Mouse (Mus musculus) Muller cell, postnatal 12 days (primary cell): Measurements from ENCODE around the gene Tssk6.
A peak's percentile ranks its signal among the peaks of the same experiment; 100 is the strongest.

Experiments
- DNase-seq: peaks from one replicate; pipeline ENCODE4 v3.0.0-alpha.2; 2015; ENCODE audit errors: inconsistent ontology term

The Tssk6 gene

GRCm38 (mm10) chr8:69884141-69884540, 17.8 kb upstream of the Tssk6 start:
- DNase-seq, result no peak

DNA sequence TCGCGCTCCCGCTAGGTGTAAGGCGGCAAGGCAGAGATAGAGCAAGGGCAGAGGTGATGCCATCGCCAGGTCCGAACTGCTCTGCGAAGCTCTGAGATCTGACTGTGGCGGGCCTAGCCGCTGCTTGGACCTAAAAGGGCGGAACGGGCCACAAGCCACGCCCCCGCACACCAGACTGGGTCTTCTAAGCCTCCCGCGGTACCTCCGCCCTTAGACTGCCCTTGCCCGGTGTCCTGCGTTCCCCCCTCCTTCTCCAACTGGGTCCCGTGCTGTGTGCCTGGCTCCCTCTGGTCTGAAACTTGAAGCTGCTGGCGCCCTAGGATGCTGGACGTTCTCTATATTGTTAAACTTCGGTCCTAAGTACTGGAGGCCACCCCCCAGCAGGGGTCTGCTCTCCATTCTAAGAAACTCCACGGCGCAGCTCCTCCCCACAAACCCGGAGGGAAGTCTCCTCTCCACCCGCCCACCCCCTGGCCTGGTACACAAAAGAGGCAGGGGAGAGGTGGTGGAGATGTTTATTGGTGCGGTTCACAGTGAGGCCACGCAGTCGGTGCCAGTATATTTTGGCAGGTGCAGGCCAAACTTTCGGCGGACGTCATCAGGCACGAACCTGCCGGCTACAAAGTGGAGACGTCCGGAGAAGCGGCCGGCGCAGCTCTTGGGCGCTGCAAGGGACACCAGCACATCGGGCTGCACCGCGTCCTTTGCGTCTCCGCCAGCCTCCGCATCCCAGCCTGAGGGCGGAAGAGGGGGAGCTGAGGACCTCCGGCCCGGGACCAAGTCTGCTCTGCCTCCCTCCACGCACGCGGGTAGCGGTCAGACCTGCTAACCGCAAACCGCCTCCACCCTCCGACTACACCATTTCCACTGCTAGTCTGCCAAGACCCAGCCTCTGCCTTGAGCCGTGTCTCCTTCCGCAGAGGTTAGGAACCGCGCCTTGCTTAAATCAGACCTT, 14.4 kb upstream of the Tssk6 start, which contains the start of gene Cilp2:
TSS of gene Cilp2 (minus strand) at position 399 of the 955 bp plus-strand sequence.
- DNase-seq, result peak; percentile 64

DNA sequence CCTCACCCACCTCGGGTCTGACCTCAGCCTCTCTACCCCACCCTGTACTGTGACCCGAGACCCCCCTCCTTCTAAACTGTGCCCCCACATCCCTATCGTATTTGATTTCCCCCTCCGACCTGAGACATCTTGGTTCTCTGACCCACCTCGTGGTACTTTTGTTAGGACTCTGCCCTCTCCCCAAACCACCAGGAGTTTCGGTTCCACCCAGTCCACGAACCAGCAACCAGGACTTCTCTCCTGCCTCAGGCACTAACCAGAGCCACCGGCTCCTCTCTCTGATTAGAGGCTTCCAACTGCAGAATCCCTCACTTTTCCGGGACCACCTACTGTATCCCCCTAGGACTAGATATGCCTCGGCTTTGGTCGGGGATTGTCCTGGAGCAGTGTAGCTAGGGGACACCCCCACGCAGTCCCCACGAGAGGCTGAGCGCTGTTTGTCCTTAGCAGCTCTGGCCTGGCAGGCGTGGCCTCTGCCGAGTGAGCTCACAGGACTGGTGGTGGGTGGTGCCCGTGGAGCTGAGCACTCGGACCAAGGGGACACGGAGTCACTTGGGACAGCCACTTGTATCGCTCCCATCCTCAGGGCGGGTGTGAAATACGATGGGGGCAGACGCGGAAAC, 13.6 kb upstream of the Tssk6 start:
- DNase-seq, result peak; percentile 52

DNA sequence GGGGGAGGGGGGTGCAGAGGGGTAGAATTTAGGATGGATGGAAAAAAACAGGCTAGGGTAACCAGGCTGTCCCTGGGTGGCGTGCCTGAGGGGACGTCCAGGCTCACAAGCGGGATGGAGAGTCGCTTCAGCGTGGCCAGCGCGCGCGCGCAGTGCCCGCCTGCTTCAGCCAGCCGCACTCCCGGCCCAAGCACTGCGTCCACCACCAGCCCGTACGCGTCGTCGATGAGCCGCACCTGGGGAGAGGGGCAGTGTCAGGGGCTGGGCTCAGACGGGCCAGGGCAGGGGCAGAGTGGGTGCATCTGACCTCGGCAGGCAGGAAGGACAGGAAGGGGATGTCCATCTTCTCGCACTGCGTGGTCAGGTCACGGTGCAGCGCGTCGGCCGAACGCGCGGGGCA, 13.1 kb upstream of the Tssk6 start:
- DNase-seq, result no peak

DNA sequence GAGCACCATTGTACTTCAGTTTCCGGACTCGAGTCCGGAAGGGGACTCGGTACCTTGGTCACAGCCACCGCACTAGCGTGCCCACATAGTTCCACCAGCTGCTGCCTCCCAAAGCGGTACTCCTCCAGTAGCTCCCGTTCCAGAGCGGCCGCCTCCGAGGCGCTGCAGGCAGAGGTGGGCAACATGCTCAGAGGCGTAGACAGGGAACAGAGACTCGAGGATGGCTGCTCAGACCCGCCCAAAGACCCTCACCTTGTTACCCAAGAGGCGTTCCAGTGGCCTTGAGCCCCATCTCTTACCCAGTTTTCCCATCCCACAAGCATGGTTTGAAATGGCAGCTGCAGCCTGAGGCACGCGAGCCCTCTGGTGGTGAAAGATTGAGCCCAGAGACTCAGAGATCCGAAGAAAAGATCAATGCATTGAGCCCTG, 11.2 kb upstream of the Tssk6 start:
- DNase-seq, result peak; percentile 36

DNA sequence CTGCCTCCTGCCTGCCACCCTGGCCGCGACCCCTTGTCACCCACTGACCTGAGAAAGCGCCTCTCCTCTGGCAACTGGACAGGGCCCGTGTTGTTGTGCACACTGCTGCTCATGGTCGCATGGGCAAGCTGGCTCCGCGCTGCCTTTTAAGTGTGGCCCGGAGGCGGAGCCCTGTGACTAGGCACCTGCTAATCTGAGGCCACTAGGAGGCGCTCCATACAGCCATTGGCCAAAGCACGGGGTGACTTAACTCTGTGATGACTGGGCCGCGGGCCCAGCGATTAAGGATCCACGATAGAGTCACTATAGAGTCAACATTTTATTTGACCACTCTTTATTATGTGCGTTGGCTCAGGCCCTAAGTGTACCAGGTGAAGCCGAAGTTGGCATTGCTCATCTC, 8.1 kb upstream of the Tssk6 start:
- DNase-seq, result no peak

- DNase-seq, result no peak
Measured at GRCm38 (mm10) chr8:69894836-69895332, 7.1 kb upstream of the Tssk6 start.

GRCm38 (mm10) chr8:69895772-69896451, 6.1 kb upstream of the Tssk6 start:
- DNase-seq, result no peak

DNA sequence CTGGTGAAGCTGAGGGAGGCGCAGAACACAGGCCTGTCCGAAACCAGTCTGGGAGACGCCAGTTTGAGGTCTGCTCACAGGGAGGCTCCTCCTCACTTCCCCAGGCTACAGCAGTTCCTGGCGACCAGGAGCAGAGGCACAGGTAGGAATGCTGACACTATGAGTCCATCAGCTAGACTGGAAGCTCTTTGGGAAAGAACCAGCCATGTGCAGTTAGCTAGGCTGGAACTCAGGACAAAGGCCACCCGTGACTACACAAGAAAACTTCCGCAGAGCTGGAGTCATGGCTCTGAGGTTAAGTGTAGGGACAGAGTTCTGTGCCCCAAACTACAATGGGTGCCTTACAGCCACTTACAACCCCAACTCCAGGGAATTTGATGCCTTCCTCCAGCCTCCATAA, 4.1 kb upstream of the Tssk6 start:
- DNase-seq, result no peak

GRCm38 (mm10) chr8:69899876-69900275, 2.1 kb upstream of the Tssk6 start:
- no peak for DNase-seq

- no peak for DNase-seq
Measured at GRCm38 (mm10) chr8:69900895-69901451, 1.0 kb upstream of the Tssk6 start.

DNA sequence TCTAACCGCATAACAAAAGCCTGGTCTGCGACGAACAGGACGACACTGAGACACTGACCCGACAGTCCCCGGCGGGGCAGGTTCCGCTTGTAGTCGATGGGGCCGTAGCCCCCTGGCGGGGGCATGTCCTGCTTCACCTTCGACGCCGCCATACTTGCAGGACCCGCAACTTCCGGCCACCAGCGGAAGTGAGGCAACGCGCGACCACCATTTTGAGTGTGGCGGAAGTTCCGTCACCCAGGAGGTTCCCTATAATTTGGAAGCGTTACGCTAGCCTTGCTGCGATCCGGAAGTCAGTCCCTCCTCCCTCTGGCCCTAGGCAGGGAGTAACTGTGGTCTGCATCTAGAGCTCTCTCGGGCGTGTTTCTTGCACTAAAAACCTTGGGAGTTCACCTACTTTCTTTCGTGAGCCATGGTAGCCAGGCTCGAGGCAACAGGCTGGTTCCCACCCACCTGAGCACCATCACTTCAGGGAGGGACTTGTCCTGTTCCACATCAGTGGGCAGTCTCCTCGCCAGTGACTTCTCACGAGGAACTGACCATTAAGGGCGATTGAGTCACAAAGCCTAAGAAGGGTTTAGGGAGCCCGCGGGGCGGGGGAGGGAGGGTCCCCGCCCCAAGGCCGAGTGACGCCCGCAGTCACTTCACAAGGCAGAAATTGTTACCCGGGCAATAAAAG, 361 bp upstream of the Tssk6 start:
- peak; percentile 94 for DNase-seq

DNA sequence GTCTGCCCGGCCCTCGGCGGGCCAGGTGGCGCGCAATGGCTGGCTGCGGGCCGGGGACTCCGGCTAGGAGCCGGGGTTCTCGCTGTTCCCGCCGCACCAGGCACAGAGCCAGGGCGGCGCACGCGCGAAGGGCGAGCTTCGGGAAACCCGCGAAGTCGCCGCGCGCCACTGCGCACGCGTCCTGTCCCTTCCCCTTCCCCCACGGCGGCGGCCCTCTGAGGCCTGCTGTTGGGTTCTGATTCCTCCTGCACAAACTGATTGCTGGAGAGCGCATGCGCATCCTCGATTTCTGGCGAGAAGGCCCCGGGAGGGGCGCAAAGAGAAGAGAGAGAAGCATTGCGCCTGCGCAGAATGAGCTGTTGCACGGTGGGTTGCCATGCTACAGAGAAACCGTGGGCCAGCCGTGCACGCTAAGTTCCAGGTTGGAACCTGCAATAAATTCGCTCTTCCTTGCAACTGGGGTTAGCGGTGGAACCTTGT, 1.1 kb downstream of the Tssk6 start:
- peak; percentile 99 for DNase-seq

GRCm38 (mm10) chr8:69904096-69904495, 2.1 kb downstream of the Tssk6 start:
- no peak for DNase-seq

GRCm38 (mm10) chr8:69906260-69906659, 4.3 kb downstream of the Tssk6 start:
- no peak for DNase-seq

DNA sequence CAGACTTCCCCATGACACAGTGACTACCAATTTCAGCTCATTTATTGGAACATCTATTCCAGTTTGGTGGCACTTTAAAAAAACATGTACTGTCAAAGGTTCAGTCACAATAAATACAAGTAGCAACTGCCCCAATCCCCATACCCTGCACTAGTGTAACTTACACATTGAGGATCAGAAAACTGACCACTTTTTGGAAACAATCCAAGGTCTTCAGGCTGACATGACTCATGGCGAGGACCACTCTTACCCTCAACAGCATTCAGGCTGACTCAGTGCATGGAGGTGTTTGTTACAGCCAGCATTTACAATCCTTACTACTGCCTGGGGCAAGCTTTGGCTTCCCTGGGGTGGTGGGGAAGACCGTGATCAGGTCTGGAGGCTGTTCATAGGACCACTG, 5.1 kb downstream of the Tssk6 start:
- DNase-seq, result no peak

GRCm38 (mm10) chr8:69911917-69912316, 9.9 kb downstream of the Tssk6 start:
- DNase-seq, result no peak

DNA sequence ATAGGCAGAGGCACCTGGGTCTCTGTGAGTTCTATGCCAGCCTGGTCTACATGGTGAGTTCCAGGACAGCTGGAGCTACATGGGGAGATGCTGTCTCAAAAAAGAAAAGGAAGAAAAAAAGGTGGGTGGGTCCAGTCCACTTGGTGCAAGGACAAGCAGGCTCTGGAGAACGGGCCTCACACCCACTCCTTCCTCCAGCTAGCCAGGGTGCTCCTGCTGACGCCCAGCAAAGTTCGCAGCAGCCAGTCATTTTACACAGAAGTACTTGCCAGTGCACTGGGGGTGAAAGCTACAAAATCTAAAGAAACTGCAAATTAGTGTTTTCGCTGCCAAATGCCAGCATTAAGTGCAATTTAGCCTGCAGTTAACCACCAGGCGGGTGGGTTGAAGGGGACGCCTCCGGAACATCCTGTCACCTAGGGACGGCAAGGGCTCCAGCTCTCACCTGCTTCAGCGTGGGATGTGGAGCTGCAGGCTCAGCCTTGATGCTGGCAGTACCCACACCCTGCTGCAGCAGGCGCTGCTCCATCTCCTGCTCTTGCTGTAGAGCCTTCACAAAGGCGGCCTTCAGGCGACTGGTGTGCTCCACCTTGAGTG, 10.6 kb downstream of the Tssk6 start:
- no peak for DNase-seq

DNA sequence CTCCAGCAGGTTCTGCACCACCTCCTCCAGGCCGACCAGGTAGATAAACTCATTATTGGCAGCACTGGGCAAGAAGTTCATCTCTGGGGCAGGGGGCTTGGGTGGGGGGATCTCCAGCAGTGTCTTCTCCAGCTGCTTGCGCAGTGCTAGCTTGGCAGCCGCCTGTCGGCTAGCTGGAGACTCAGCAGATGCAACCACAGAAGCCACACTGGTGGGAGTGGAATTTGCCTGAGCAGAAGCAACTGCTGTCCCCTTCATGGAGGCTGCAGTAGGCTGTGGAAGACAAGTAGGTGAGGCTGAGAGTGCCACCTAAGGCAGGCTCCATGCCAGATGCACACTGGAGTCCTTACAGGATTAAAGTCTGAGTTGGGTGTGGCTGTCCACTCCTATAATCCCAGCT, 12.5 kb downstream of the Tssk6 start:
- no peak for DNase-seq

- DNase-seq, result peak; percentile 75
Measured at GRCm38 (mm10) chr8:69915748-69916147, 13.8 kb downstream of the Tssk6 start.

GRCm38 (mm10) chr8:69918506-69918905, 16.5 kb downstream of the Tssk6 start:
- DNase-seq, result no peak
